Mouse (Mus musculus) embryo, embryonic 11 days (tissue): ENCODE results near the gene Tmem255a.
A peak's percentile ranks its signal among the peaks of the same experiment; 100 is the strongest.

Experiments
- DNase-seq: peaks from one replicate; pipeline ENCODE4 v3.0.0-alpha.2; 2015

The Tmem255a gene

GRCm38 (mm10) chrX:38251851-38252571 is at the start of gene Tmem255a:
Tmem255a (minus strand) TSS chrX:38252439.
- peak; percentile 48 for DNase-seq

- DNase-seq = no peak
These were observed 7.4 kb upstream of the Tmem255a start for GRCm38 (mm10) chrX:38259610-38260009.

- DNase-seq = peak; percentile 53
These were observed 1.8 kb downstream of the Tmem255a start for GRCm38 (mm10) chrX:38250352-38250950.

- peak; percentile 51 for DNase-seq
These were observed 2.4 kb downstream of the Tmem255a start for GRCm38 (mm10) chrX:38249640-38250351.

- peak; percentile 18 for DNase-seq
These were observed 4.6 kb downstream of the Tmem255a start for GRCm38 (mm10) chrX:38247601-38248000.

GRCm38 (mm10) chrX:38247108-38247507 is 5.1 kb downstream of the Tmem255a start:
- peak; percentile 5 for DNase-seq

- peak; percentile 21 for DNase-seq
These were observed 14.5 kb downstream of the Tmem255a start for GRCm38 (mm10) chrX:38237731-38238130.

GRCm38 (mm10) chrX:38229888-38230287 is 22.4 kb downstream of the Tmem255a start:
- no peak for DNase-seq

GRCm38 (mm10) chrX:38222757-38223156 is 29.5 kb downstream of the Tmem255a start:
- no peak for DNase-seq

- DNase-seq = peak; percentile 3
These were observed 34.6 kb downstream of the Tmem255a start for GRCm38 (mm10) chrX:38217676-38217991.

GRCm38 (mm10) chrX:38216986-38217675 is 35.1 kb downstream of the Tmem255a start:
- DNase-seq = peak; percentile 4

GRCm38 (mm10) chrX:38207392-38207791 is 44.8 kb downstream of the Tmem255a start:
- DNase-seq = no peak

- DNase-seq = no peak
These were observed 50.4 kb downstream of the Tmem255a start for GRCm38 (mm10) chrX:38201816-38202215.

GRCm38 (mm10) chrX:38190458-38190764 is 61.8 kb downstream of the Tmem255a start:
- DNase-seq = peak; percentile 4

GRCm38 (mm10) chrX:38189552-38190457 is 62.4 kb downstream of the Tmem255a start, which contains the start of gene Zbtb33:
Zbtb33 (plus strand) TSS chrX:38189793.
- peak; percentile 89 for DNase-seq

GRCm38 (mm10) chrX:38185520-38185919 is 66.7 kb downstream of the Tmem255a start:
- no peak for DNase-seq

GRCm38 (mm10) chrX:38181608-38182258 is 70.5 kb downstream of the Tmem255a start:
- peak; percentile 77 for DNase-seq

- DNase-seq = peak; percentile 27
These were observed 71.3 kb downstream of the Tmem255a start for GRCm38 (mm10) chrX:38180656-38181607.

GRCm38 (mm10) chrX:38179891-38180310 is 72.3 kb downstream of the Tmem255a start:
- peak; percentile 59 for DNase-seq

- DNase-seq = no peak
These were observed 85.6 kb downstream of the Tmem255a start for GRCm38 (mm10) chrX:38166592-38166991.

GRCm38 (mm10) chrX:38166064-38166463 is 86.2 kb downstream of the Tmem255a start:
- DNase-seq = no peak
